Mouse (Mus musculus): ENCODE data around the gene Ippk. TPM values are rescaled to one million over a fixed set of nuclear protein-coding genes. Genes with fewer than 3 reads are reported as not detected.

The Ippk gene
- polyA plus RNA-seq, 1 experiment from 2014 or later = 14.9 TPM

GRCm38 (mm10) chr13:49400139-49400538, 20.9 kb upstream of the Ippk start:
- H3K4me3 ChIP-seq (ENCODE audit: low read depth, low read length) = no peak overlapping the region
- H3K27me3 ChIP-seq (ENCODE audit: control insufficient read depth, insufficient read depth, low read length) = no peaks in the 10 kb centered on the region
- no peaks in the 10 kb centered on the region for H3K4me1 ChIP-seq (ENCODE audit: control insufficient read depth, insufficient read depth, low read length)
- H3K27ac ChIP-seq (replicated peaks; ENCODE audit: low read depth, low read length) = no peak overlapping the region
- H3K36me3 ChIP-seq (replicated peaks; ENCODE audit: control insufficient read depth, insufficient read depth, low read depth, low read length) = no peaks in the 10 kb centered on the region
- DNase-seq (ENCODE audit: low spot score) = peak; percentile 70
- ATAC-seq (replicated peaks; ENCODE audit: insufficient number of reproducible peaks, low FRiP score, low TSS enrichment, low read depth) = no peak; the same call in 1 of the 2 replicates
- no peak overlapping the region for H3K4me2 ChIP-seq (ENCODE audit: low read depth, low read length)
- H3K9me3 ChIP-seq (replicated peaks; ENCODE audit: control insufficient read depth, low read length) = no peaks in the 10 kb centered on the region
- no peak overlapping the region for H3K9ac ChIP-seq (replicated peaks; ENCODE audit: low read length)
- WGBS = 54% methylated on average over 6 of the region's 6 CpGs

GRCm38 (mm10) chr13:49402628-49403027, 18.4 kb upstream of the Ippk start:
- no peaks in the 10 kb centered on the region for H3K36me3 ChIP-seq (replicated peaks; ENCODE audit: control insufficient read depth, insufficient read depth, low read depth, low read length)
- no peak for ATAC-seq (replicated peaks; ENCODE audit: insufficient number of reproducible peaks, low FRiP score, low TSS enrichment, low read depth)
- no peak overlapping the region for H3K9ac ChIP-seq (replicated peaks; ENCODE audit: low read length)
- H3K27me3 ChIP-seq (ENCODE audit: control insufficient read depth, insufficient read depth, low read length) = no peaks in the 10 kb centered on the region
- H3K4me2 ChIP-seq (ENCODE audit: low read depth, low read length) = no peak overlapping the region
- no peaks in the 10 kb centered on the region for H3K4me1 ChIP-seq (ENCODE audit: control insufficient read depth, insufficient read depth, low read length)
- WGBS = 85% methylated on average over 2 of the region's 2 CpGs
- H3K4me3 ChIP-seq (ENCODE audit: low read depth, low read length) = no peak overlapping the region
- H3K27ac ChIP-seq (replicated peaks; ENCODE audit: low read depth, low read length) = no peak overlapping the region
- H3K9me3 ChIP-seq (replicated peaks; ENCODE audit: control insufficient read depth, low read length) = no peaks in the 10 kb centered on the region
- no peak for DNase-seq (ENCODE audit: low spot score)

- H3K27ac ChIP-seq (replicated peaks; ENCODE audit: low read depth, low read length) = no peak overlapping the region
- no peak overlapping the region for H3K4me3 ChIP-seq (ENCODE audit: low read depth, low read length)
- no peaks in the 10 kb centered on the region for H3K36me3 ChIP-seq (replicated peaks; ENCODE audit: control insufficient read depth, insufficient read depth, low read depth, low read length)
- ATAC-seq (replicated peaks; ENCODE audit: insufficient number of reproducible peaks, low FRiP score, low TSS enrichment, low read depth) (no peak), DNase-seq (ENCODE audit: low spot score) (no peak)
- no peaks in the 10 kb centered on the region for H3K27me3 ChIP-seq (ENCODE audit: control insufficient read depth, insufficient read depth, low read length)
- no peak overlapping the region for H3K9ac ChIP-seq (replicated peaks; ENCODE audit: low read length)
- H3K9me3 ChIP-seq (replicated peaks; ENCODE audit: control insufficient read depth, low read length) = no peaks in the 10 kb centered on the region
- no peak overlapping the region for H3K4me2 ChIP-seq (ENCODE audit: low read depth, low read length)
- no peaks in the 10 kb centered on the region for H3K4me1 ChIP-seq (ENCODE audit: control insufficient read depth, insufficient read depth, low read length)
Observed at GRCm38 (mm10) chr13:49407795-49408194, 13.3 kb upstream of the Ippk start.

- WGBS = 1% methylated on average over 15 of the region's 15 CpGs
- peak; percentile 72 for ATAC-seq (replicated peaks; ENCODE audit: insufficient number of reproducible peaks, low FRiP score, low TSS enrichment, low read depth)
Observed at GRCm38 (mm10) chr13:49421606-49421917, 513 bp downstream of the Ippk start.

GRCm38 (mm10) chr13:49421959-49422358, 910 bp downstream of the Ippk start:
- H3K4me3 ChIP-seq (ENCODE audit: low read depth, low read length) = peak overlapping the region; percentile 80
- ATAC-seq (replicated peaks; ENCODE audit: insufficient number of reproducible peaks, low FRiP score, low TSS enrichment, low read depth) (no peak; the same call in 1 of the 2 replicates), DNase-seq (ENCODE audit: low spot score) (no peak)
- H3K4me1 ChIP-seq (ENCODE audit: control insufficient read depth, insufficient read depth, low read length) = peaks cover 7% of the 10 kb centered on the region; the same call in 1 of the 2 replicates
- H3K36me3 ChIP-seq (replicated peaks; ENCODE audit: control insufficient read depth, insufficient read depth, low read depth, low read length) = no peaks in the 10 kb centered on the region
- peak overlapping the region; percentile 81 for H3K4me2 ChIP-seq (ENCODE audit: low read depth, low read length)
- H3K9me3 ChIP-seq (replicated peaks; ENCODE audit: control insufficient read depth, low read length) = no peaks in the 10 kb centered on the region
- WGBS = 26% methylated on average over 4 of the region's 4 CpGs
- peak overlapping the region; percentile 67 for H3K9ac ChIP-seq (replicated peaks; ENCODE audit: low read length)
- no peaks in the 10 kb centered on the region for H3K27me3 ChIP-seq (ENCODE audit: control insufficient read depth, insufficient read depth, low read length)
- no peak overlapping the region for H3K27ac ChIP-seq (replicated peaks; ENCODE audit: low read depth, low read length)

More at GRCm38 (mm10) chr13:49421606-49421917, 513 bp downstream of the Ippk start:
- no peaks in the 10 kb centered on the region for H3K36me3 ChIP-seq (replicated peaks; ENCODE audit: control insufficient read depth, insufficient read depth, low read depth, low read length)
- H3K9me3 ChIP-seq (replicated peaks; ENCODE audit: control insufficient read depth, low read length) = no peaks in the 10 kb centered on the region
- H3K4me2 ChIP-seq (ENCODE audit: low read depth, low read length) = peak overlapping the region; percentile 81
- peak overlapping the region; percentile 67 for H3K9ac ChIP-seq (replicated peaks; ENCODE audit: low read length)
- H3K4me1 ChIP-seq (ENCODE audit: control insufficient read depth, insufficient read depth, low read length) = peaks cover 7% of the 10 kb centered on the region; the same call in 1 of the 2 replicates
- no peaks in the 10 kb centered on the region for H3K27me3 ChIP-seq (ENCODE audit: control insufficient read depth, insufficient read depth, low read length)
- no peak overlapping the region for H3K27ac ChIP-seq (replicated peaks; ENCODE audit: low read depth, low read length)
- peak; percentile 22 for DNase-seq (ENCODE audit: low spot score)
- H3K4me3 ChIP-seq (ENCODE audit: low read depth, low read length) = peak overlapping the region; percentile 80

- DNase-seq (ENCODE audit: low spot score) = no peak
- Histone ChIP-seq H3K4me3 (ENCODE audit: low read depth, low read length) (no peak overlapping the region), H3K9ac (replicated peaks; ENCODE audit: low read length) (no peak overlapping the region), H3K4me2 (ENCODE audit: low read depth, low read length) (no peak overlapping the region), H3K27me3 (ENCODE audit: control insufficient read depth, insufficient read depth, low read length) (no peaks in the 10 kb centered on the region), H3K27ac (replicated peaks; ENCODE audit: low read depth, low read length) (no peak overlapping the region), H3K9me3 (replicated peaks; ENCODE audit: control insufficient read depth, low read length) (no peaks in the 10 kb centered on the region), H3K4me1 (ENCODE audit: control insufficient read depth, insufficient read depth, low read length) (peaks cover 7% of the 10 kb centered on the region; the same call in 1 of the 2 replicates), H3K36me3 (replicated peaks; ENCODE audit: control insufficient read depth, insufficient read depth, low read depth, low read length) (no peaks in the 10 kb centered on the region)
- no peak for ATAC-seq (replicated peaks; ENCODE audit: insufficient number of reproducible peaks, low FRiP score, low TSS enrichment, low read depth)
- WGBS = 86% methylated on average over 3 of the region's 3 CpGs
Observed at GRCm38 (mm10) chr13:49426736-49427135, 5.7 kb downstream of the Ippk start.

GRCm38 (mm10) chr13:49428042-49428675, 7.1 kb downstream of the Ippk start:
- Histone ChIP-seq H3K9ac (replicated peaks; ENCODE audit: low read length) (no peak overlapping the region), H3K4me3 (ENCODE audit: low read depth, low read length) (no peak overlapping the region), H3K4me2 (ENCODE audit: low read depth, low read length) (no peak overlapping the region), H3K27ac (replicated peaks; ENCODE audit: low read depth, low read length) (no peak overlapping the region), H3K36me3 (replicated peaks; ENCODE audit: control insufficient read depth, insufficient read depth, low read depth, low read length) (no peaks in the 10 kb centered on the region; the same call in 1 of the 2 replicates), H3K27me3 (ENCODE audit: control insufficient read depth, insufficient read depth, low read length) (no peaks in the 10 kb centered on the region), H3K4me1 (ENCODE audit: control insufficient read depth, insufficient read depth, low read length) (no peaks in the 10 kb centered on the region), H3K9me3 (replicated peaks; ENCODE audit: control insufficient read depth, low read length) (no peaks in the 10 kb centered on the region)
- ATAC-seq (replicated peaks; ENCODE audit: insufficient number of reproducible peaks, low FRiP score, low TSS enrichment, low read depth) = no peak
- WGBS = 100% methylated on average over 1 of the region's 1 CpGs
- DNase-seq (ENCODE audit: low spot score) = no peak

GRCm38 (mm10) chr13:49430529-49430928, 9.5 kb downstream of the Ippk start:
- no peak overlapping the region for H3K9ac ChIP-seq (replicated peaks; ENCODE audit: low read length)
- H3K27me3 ChIP-seq (ENCODE audit: control insufficient read depth, insufficient read depth, low read length) = no peaks in the 10 kb centered on the region
- no peak overlapping the region for H3K4me2 ChIP-seq (ENCODE audit: low read depth, low read length)
- H3K4me3 ChIP-seq (ENCODE audit: low read depth, low read length) = no peak overlapping the region
- H3K36me3 ChIP-seq (replicated peaks; ENCODE audit: control insufficient read depth, insufficient read depth, low read depth, low read length) = no peaks in the 10 kb centered on the region; the same call in 1 of the 2 replicates
- no peaks in the 10 kb centered on the region for H3K4me1 ChIP-seq (ENCODE audit: control insufficient read depth, insufficient read depth, low read length)
- DNase-seq (ENCODE audit: low spot score) (no peak), ATAC-seq (replicated peaks; ENCODE audit: insufficient number of reproducible peaks, low FRiP score, low TSS enrichment, low read depth) (no peak)
- no peak overlapping the region for H3K27ac ChIP-seq (replicated peaks; ENCODE audit: low read depth, low read length)
- no peaks in the 10 kb centered on the region for H3K9me3 ChIP-seq (replicated peaks; ENCODE audit: control insufficient read depth, low read length)
- 55% methylated on average over 4 of the region's 4 CpGs for WGBS

Data from embryonic facial prominence, embryonic 11.5 days (tissue).